Mouse (Mus musculus) liver, embryonic 16.5 days (tissue): ENCODE measurements around the gene Nfatc4. TPM values are rescaled to one million over a fixed set of nuclear protein-coding genes. Genes with fewer than 3 reads are reported as not detected.

ENCODE experiments used
- ATAC-seq: fragments of 200-750 bp; cut with Nextera tagmentation; 2 replicates; pipeline ENCODE4 v1.8.0; 2017; ENCODE audit warnings: low read depth, mild to moderate bottlenecking, moderate number of reproducible peaks, moderate library complexity
- H3K27ac ChIP-seq: fragments of 300-500 bp; sonication (generic); 2 replicates; pipeline ENCODE4 v1.5.1; 2014; ENCODE audit warnings: mild to moderate bottlenecking, low read length
- H3K27me3 ChIP-seq: fragments of 300-500 bp; sonication (generic); 2 replicates; pipeline ENCODE4 v1.6.1; 2014; ENCODE audit warnings: low read depth, low read length, mixed read lengths; ENCODE audit not compliant: control insufficient read depth, insufficient read depth
- H3K36me3 ChIP-seq: fragments of 300-500 bp; sonication (generic); 2 replicates; pipeline ENCODE4 v1.6.1; 2014; ENCODE audit warnings: mild to moderate bottlenecking; ENCODE audit not compliant: control insufficient read depth, insufficient read depth
- H3K4me1 ChIP-seq: fragments of 300-500 bp; sonication (generic); 2 replicates; pipeline ENCODE4 v1.6.1; 2014; ENCODE audit warnings: low read depth, low read length, mixed read lengths; ENCODE audit not compliant: control insufficient read depth
- H3K4me2 ChIP-seq: fragments of 300-500 bp; sonication (generic); 2 replicates; pipeline ENCODE4 v1.6.1; 2014; ENCODE audit warnings: low read depth, low read length, mixed read lengths
- H3K4me3 ChIP-seq: fragments of 300-500 bp; sonication (generic); 2 replicates; pipeline ENCODE4 v1.5.1; 2014; ENCODE audit warnings: low read depth, mild to moderate bottlenecking, low read length
- H3K9ac ChIP-seq: fragments of 300-500 bp; sonication (generic); 2 replicates; pipeline ENCODE4 v1.6.1; 2014; ENCODE audit warnings: low read depth, low read length
- H3K9me3 ChIP-seq: fragments of 300-500 bp; sonication (generic); replicated peaks from 2 replicates; pipeline ENCODE4 v1.6.1; 2016; ENCODE audit warnings: low read length; ENCODE audit not compliant: control insufficient read depth
- WGBS: fragments of 180-500 bp; shearing (Covaris S2); extraction: QIAGEN DNeasy Blood & Tissue Kit; methylation state at CpG from one replicate; pipeline ENCODE4 v1.1.7; 2014; ENCODE audit not compliant: insufficient replicate concordance; 5-methylcytosine and 5-hydroxymethylcytosine counted together
- polyA plus RNA-seq: library from polyadenylated mRNA; unstranded; fragments of >200 nt; fragmentation: Nextera tagmentation; extraction: Ambion mirVana; gene quantifications from 2 replicates; pipeline ENCODE4 v1.2.1, GENCODE M21; 2015

The Nfatc4 gene
- polyA plus RNA-seq, 1 experiment from 2014 or later: 0.71 TPM

DNA sequence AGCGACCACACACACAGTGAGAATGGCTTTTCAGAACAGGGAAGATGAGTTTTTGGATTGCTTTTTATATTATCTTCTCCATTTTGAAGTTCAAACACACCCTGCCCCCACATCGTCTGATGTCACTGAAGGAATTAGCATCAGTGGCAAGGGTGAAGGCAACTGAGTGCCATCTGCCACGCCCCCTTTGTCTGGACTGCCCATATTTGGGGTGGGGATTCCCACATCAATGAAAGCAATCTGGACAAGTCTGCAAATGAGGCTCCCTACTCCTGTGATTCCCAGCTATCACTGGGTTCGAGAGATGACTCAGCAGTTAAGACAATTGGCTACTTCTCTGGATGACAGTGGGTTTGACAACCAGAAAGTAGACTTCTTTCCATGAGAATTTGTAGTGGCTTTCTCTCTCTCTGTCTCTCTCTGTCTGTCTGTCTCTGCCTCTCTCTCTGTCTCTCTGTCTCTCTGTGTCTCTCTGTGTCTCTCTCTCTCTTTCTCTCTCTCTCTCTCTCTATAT, 18.0 kb downstream of the Nfatc4 start:
- no peaks in the 10 kb centered on the region for H3K27me3 ChIP-seq

DNA sequence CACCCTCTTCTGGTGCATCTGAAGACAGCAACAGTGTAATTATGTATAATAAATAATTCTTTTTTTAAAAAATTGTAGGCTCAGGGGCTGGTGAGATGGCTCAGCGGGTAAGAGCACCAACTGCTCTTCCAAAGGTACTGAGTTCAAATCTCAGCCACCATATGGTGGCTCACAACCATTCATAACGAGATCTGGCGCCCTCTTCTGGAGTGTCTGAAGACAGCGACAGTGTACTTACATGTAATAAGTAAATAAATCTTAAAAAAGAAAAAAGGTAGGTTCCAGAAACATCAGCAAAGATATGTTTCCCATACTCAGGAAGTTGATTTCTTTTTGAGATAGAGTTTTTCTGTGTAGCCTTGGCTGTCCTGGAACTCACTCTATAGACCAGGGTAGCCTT, 19.9 kb downstream of the Nfatc4 start:
- Histone ChIP-seq H3K4me2 (no peak overlapping the region), H3K27me3 (no peaks in the 10 kb centered on the region), H3K36me3 (no peaks in the 10 kb centered on the region), H3K27ac (no peak overlapping the region), H3K9ac (no peak overlapping the region), H3K4me3 (no peak overlapping the region), H3K4me1 (no peaks in the 10 kb centered on the region), H3K9me3 (no peaks in the 10 kb centered on the region)
- WGBS: 50% methylated on average over 4 of the region's 4 CpGs
- ATAC-seq: no peak

More for the DNA sequence above, 18.0 kb downstream of the Nfatc4 start:
- Histone ChIP-seq H3K9me3 (no peaks in the 10 kb centered on the region), H3K4me2 (no peak overlapping the region), H3K4me1 (no peaks in the 10 kb centered on the region), H3K27ac (no peak overlapping the region), H3K4me3 (no peak overlapping the region), H3K36me3 (no peaks in the 10 kb centered on the region), H3K9ac (no peak overlapping the region)
- whole genome bisulfite sequencing: 44% methylated on average over 4 of the region's 4 CpGs
- no peak for ATAC-seq

DNA sequence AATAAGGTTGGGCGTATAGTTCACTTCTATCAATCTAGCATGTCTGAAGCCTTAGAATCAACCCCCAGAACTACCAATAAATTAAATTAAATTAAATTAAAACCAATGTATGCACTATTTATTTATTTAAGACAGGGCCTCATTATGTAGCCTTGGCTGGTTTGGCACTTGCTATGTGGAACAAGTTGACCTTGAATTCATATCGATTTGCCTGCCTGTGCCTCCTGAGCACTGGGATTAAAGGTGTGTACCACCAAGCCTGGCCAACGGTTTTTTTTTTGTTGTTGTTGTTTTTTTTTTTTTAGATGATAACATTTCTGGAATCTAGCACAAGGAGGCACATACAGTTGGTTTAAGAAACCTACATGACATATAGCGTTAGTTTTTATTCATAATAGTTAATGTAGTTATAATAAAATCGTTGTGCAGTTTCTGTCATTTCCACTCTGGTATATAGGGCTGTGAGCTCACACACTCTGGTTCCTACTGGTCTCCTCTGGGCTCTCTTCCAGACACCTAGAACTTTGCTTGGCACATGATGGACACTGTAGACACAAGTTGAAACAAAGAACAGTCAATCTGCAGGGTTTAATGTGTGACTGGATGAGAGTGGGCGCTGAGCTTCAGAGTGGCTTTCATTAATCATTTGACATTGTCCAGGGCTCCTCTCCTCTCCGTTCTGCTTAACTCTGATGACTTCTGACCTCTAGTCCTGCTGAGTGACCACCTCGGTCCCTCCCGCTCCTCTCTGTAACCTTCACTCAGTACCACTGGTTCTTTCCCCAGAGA, 22.8 kb downstream of the Nfatc4 start:
- Histone ChIP-seq H3K9ac (no peak overlapping the region), H3K27ac (0 out of 2 replicates have a peak overlapping the region, but pooled peaks have one; percentile 26), H3K4me2 (no peak overlapping the region), H3K4me3 (no peak overlapping the region), H3K4me1 (no peaks in the 10 kb centered on the region), H3K27me3 (no peaks in the 10 kb centered on the region), H3K9me3 (no peaks in the 10 kb centered on the region), H3K36me3 (no peaks in the 10 kb centered on the region)
- WGBS: 64% methylated on average over 9 of the region's 9 CpGs
- ATAC-seq: peak; percentile 78

DNA sequence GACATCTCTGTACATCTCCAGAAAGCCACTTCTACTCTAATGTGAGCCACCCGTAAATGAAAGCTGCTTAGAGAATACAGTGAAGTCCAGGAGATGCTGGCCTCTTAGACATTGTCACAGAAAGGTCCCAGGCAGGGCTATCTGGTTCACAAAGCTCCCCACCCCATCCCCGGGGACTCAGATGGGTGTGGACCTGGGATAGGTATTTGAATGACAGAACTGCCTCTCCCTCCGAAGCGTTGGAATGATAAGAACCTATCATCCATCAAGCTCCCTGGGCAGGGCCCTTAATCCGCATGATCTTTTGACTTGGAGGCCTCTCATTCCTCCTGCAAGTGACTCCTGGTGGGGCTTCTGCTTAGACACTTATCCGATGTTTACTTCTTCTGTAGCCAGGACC, 27.9 kb downstream of the Nfatc4 start:
- no peak for ATAC-seq
- H3K27ac ChIP-seq: no peak overlapping the region
- no peak overlapping the region for H3K4me2 ChIP-seq
- no peaks in the 10 kb centered on the region for H3K36me3 ChIP-seq
- H3K4me1 ChIP-seq: peaks cover 15% of the 10 kb centered on the region
- H3K9me3 ChIP-seq: no peaks in the 10 kb centered on the region
- WGBS: 44% methylated on average over 6 of the region's 6 CpGs
- H3K9ac ChIP-seq: no peak overlapping the region
- peaks cover 4% of the 10 kb centered on the region; the same call in 1 of the 2 replicates for H3K27me3 ChIP-seq
- no peak overlapping the region for H3K4me3 ChIP-seq

DNA sequence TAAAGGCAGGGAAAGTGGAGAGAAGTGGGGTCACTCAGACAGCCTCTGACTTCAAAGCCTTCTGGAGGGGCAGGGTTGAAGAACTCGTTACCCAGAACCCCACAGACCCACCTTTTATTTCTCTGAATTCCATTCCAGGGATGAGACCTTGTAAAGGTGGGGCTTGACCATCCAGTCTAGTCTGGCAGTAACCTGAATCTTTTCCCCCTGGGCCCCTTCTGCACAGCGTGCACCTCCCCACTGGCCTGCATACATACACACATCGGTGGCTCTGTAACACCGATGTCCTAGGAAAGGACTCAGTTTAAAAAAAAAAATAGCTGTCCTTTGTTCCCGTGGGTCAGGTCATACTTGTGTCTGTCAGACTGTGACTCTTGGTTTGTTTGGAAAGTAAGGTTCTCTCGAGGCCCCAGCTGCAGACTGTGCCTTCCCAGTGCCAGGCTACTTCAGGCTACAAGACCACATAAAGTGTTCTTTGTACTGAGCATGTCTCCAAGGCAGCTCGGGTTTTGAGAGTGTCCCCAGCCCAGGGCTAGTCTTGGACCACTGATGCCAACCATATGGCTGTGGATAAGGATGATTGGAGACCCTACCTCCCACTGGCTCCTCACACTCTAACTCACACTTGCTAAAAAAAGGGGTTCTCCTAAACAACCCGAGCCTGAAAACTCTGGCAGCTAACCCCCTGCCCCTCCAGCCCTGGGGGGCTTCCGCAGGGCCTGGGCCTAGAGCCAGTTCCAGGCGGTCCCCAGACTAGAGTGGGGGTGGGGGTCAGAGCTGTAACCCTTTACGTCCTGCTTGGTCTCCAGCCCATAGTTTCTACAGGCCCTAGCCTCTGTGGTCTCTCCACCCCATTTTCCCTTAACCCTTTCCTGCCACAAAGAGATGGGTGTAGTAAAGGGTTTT, 30.0 kb downstream of the Nfatc4 start:
- Histone ChIP-seq H3K27ac (peak overlapping the region; percentile 13), H3K4me3 (no peak overlapping the region), H3K4me2 (no peak overlapping the region), H3K27me3 (peaks cover 4% of the 10 kb centered on the region; the same call in 1 of the 2 replicates), H3K9me3 (no peaks in the 10 kb centered on the region), H3K4me1 (peaks cover 15% of the 10 kb centered on the region), H3K36me3 (no peaks in the 10 kb centered on the region), H3K9ac (no peak overlapping the region)
- WGBS: 21% methylated on average over 11 of the region's 11 CpGs
- peak; percentile 43; the same call in 1 of the 2 replicates for ATAC-seq

DNA sequence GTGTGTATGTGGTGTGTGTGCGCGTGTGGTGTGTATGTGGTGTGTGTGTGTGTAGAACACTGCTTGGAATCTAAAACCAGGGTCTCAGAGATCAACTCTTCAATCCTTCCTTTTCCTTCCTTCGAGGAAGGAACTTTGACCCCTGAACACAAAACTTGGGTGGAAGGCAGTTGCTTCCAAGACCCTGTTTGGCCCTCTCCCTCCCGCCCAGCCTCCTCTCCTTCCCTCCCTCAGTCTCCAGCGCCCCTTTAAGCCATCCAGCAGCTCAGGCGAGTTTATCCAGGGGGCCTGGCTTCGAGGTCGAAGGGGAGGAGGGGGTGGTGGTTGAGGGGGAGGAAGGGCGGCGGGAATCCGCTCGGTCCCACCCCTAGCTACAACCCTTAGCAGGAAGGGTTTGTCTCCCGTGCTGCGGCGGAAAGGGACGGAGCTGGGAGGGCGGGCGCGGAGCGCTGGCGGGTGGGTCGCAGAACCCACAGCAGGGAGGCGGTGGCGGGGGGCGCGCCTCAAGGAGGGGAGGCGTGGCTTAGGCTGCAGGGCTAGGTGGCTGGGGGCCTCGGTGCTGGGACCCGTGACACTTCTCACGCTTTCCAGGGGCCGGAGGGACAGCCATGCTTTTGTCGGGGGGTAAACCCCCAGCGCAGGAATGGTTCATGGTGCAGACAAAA, 30.8 kb downstream of the Nfatc4 start, which contains the start of gene Nynrin:
Gene Nynrin, plus strand, starts transcription at position 390 of the 665 bp plus-strand sequence.
- 3% methylated on average over 31 of the region's 33 CpGs for WGBS
- H3K4me1 ChIP-seq: peaks cover 15% of the 10 kb centered on the region
- peak; percentile 79 for ATAC-seq

DNA sequence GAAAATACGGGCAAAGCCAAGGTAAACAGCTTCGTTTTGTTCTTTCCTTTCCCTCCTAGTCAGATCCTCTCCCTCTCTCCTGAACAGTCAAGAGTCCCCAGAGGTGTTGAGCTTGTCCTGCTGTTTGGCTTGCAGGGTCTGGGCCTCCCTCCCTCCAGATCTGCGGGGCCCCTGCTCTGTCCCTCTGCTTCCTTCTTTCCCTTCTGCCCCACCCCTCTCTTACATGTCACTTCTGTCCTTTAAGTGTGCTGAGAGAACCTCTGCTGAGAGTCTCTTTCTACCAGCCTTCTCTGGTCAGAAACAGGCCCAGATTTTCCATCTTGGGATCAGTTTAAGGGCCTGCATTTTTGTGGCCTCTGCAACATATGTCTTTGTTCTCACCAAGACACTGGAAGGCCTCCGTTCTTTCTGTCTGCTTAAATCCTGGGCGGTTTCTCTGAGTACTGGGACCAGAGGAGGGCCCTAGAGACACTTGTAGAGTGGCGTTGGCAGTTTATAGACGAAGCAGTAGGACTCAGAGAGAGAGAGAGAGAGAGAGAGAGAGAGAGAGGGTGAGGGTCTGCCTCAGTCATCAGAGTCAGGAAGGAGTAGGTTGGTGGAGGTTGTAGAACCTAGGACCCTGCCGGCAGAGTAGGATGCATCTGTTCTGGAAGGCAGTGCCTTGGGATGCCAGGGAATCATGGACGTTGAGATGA, 31.6 kb downstream of the Nfatc4 start:
- Histone ChIP-seq H3K36me3 (no peaks in the 10 kb centered on the region), H3K9me3 (no peaks in the 10 kb centered on the region), H3K27ac (peak overlapping the region; percentile 57), H3K4me2 (peak overlapping the region; percentile 63), H3K4me3 (peak overlapping the region; percentile 61), H3K9ac (peak overlapping the region; percentile 52), H3K27me3 (peaks cover 4% of the 10 kb centered on the region; the same call in 1 of the 2 replicates), H3K4me1 (peaks cover 15% of the 10 kb centered on the region)
- 6% methylated on average over 9 of the region's 9 CpGs for WGBS
- ATAC-seq: no peak

More for the DNA sequence above, 30.8 kb downstream of the Nfatc4 start, which contains the start of gene Nynrin:
- Histone ChIP-seq H3K4me2 (peak within 1 kb of the TSS; percentile 63), H3K9ac (peak within 1 kb of the TSS; percentile 52), H3K27me3 (peaks cover 4% of the 10 kb centered on the region; the same call in 1 of the 2 replicates), H3K9me3 (no peaks in the 10 kb centered on the region), H3K36me3 (no peaks in the 10 kb centered on the region), H3K4me3 (peak within 1 kb of the TSS; percentile 61), H3K27ac (peak within 1 kb of the TSS; percentile 57)

DNA sequence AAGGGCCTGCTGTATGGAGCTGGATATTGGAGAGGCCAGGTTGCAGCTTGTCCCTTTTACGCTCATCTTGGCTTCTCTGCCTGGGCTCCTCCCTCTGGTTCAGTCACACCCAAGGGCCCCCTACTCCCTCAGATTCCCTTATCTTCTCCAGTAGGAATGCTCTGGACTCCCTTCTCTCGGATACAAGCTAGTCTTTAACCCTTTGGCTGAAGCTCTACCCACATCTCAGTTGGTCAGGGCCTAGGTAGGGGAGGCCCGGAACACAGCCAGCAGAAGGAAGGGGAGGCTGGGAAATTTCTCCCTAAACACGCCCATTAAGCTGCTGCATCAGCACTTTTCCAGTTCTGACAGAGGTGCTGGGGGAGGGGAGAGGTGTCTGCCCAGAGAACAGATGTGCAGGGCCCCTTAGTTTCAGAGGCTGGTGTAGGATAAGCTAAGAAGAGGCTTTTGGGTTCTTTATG, 32.2 kb downstream of the Nfatc4 start:
- Histone ChIP-seq H3K27ac (peak overlapping the region; percentile 57), H3K9ac (0 out of 2 replicates have a peak overlapping the region, but pooled peaks have one; percentile 52), H3K27me3 (peaks cover 4% of the 10 kb centered on the region; the same call in 1 of the 2 replicates), H3K4me1 (peaks cover 15% of the 10 kb centered on the region), H3K9me3 (no peaks in the 10 kb centered on the region), H3K36me3 (no peaks in the 10 kb centered on the region), H3K4me3 (peak overlapping the region; percentile 61), H3K4me2 (peak overlapping the region; percentile 63)
- WGBS: 15% methylated on average over 4 of the region's 4 CpGs
- no peak; the same call in 1 of the 2 replicates for ATAC-seq
